Mouse (Mus musculus): Measurements from ENCODE around the gene Dhx58. TPM values are rescaled to one million over a fixed set of nuclear protein-coding genes. Genes with fewer than 3 reads are reported as not detected.
A peak's percentile ranks its signal among the peaks of the same experiment; 100 is the strongest.
"Not testable (repeated sequence)": the region's sequence is repeated elsewhere in the genome, so short reads cannot be mapped to it uniquely, and the experiment has no call there.

Gene Dhx58
- total RNA-seq, 2 experiments from 2014 or later, result 23.7 to 50.9 TPM

- peak; percentile 66 for ATAC-seq (ENCODE audit: poor library complexity, severe bottlenecking)
Measured at GRCm38 (mm10) chr11:100702081-100702851, 1.8 kb downstream of the Dhx58 start.

- ATAC-seq (ENCODE audit: poor library complexity, severe bottlenecking), result peak; percentile 79
Measured at GRCm38 (mm10) chr11:100701301-100701700, 2.8 kb downstream of the Dhx58 start.

GRCm38 (mm10) chr11:100700710-100701109 is 3.4 kb downstream of the Dhx58 start:
- no peak for ATAC-seq (ENCODE audit: poor library complexity, severe bottlenecking)

GRCm38 (mm10) chr11:100697921-100698320 is 6.2 kb downstream of the Dhx58 start:
- no peak for ATAC-seq (ENCODE audit: poor library complexity, severe bottlenecking)

GRCm38 (mm10) chr11:100694926-100695325 is 9.1 kb downstream of the Dhx58 start:
- ATAC-seq (ENCODE audit: poor library complexity, severe bottlenecking), result peak; percentile 82

GRCm38 (mm10) chr11:100693154-100693553 is 10.9 kb downstream of the Dhx58 start:
- no peak for ATAC-seq (ENCODE audit: poor library complexity, severe bottlenecking)

- 0 out of 2 replicates have a peak, but pooled peaks have one; percentile 45 for ATAC-seq (ENCODE audit: poor library complexity, severe bottlenecking)
Measured at GRCm38 (mm10) chr11:100692164-100692616, 11.9 kb downstream of the Dhx58 start, which contains the start of gene Zfp385c. TSS of gene Zfp385c (minus strand) at chr11:100692455.

GRCm38 (mm10) chr11:100690389-100690788 is 13.7 kb downstream of the Dhx58 start:
- ATAC-seq (ENCODE audit: poor library complexity, severe bottlenecking), result no peak

- ATAC-seq (ENCODE audit: poor library complexity, severe bottlenecking), result no peak
Measured at GRCm38 (mm10) chr11:100688443-100688842, 15.6 kb downstream of the Dhx58 start.

- ATAC-seq (ENCODE audit: poor library complexity, severe bottlenecking), result no peak
Measured at GRCm38 (mm10) chr11:100687265-100687664, 16.8 kb downstream of the Dhx58 start.

GRCm38 (mm10) chr11:100685371-100685770 is 18.7 kb downstream of the Dhx58 start:
- ATAC-seq (ENCODE audit: poor library complexity, severe bottlenecking), result no peak

- no peak for ATAC-seq (ENCODE audit: poor library complexity, severe bottlenecking)
Measured at GRCm38 (mm10) chr11:100684084-100684483, 20.0 kb downstream of the Dhx58 start.

GRCm38 (mm10) chr11:100682526-100682925 is 21.5 kb downstream of the Dhx58 start:
- ATAC-seq (ENCODE audit: poor library complexity, severe bottlenecking), result no peak

GRCm38 (mm10) chr11:100681826-100682225 is 22.2 kb downstream of the Dhx58 start:
- no peak for ATAC-seq (ENCODE audit: poor library complexity, severe bottlenecking)

- no peak for ATAC-seq (ENCODE audit: poor library complexity, severe bottlenecking)
Measured at GRCm38 (mm10) chr11:100677810-100678209, 26.3 kb downstream of the Dhx58 start.

GRCm38 (mm10) chr11:100673169-100673568 is 30.9 kb downstream of the Dhx58 start:
- no peak for ATAC-seq (ENCODE audit: poor library complexity, severe bottlenecking)

GRCm38 (mm10) chr11:100671956-100672355 is 32.1 kb downstream of the Dhx58 start:
- ATAC-seq (ENCODE audit: poor library complexity, severe bottlenecking), result no peak

- ATAC-seq (ENCODE audit: poor library complexity, severe bottlenecking), result no peak
Measured at GRCm38 (mm10) chr11:100671049-100671448, 33.0 kb downstream of the Dhx58 start.

GRCm38 (mm10) chr11:100659806-100660205 is 44.3 kb downstream of the Dhx58 start:
- no peak for ATAC-seq (ENCODE audit: poor library complexity, severe bottlenecking)

- ATAC-seq (ENCODE audit: poor library complexity, severe bottlenecking), result no peak
Measured at GRCm38 (mm10) chr11:100656458-100656857, 47.6 kb downstream of the Dhx58 start.

- ATAC-seq (ENCODE audit: poor library complexity, severe bottlenecking), result not testable (repeated sequence)
Measured at GRCm38 (mm10) chr11:100655589-100655988, 48.5 kb downstream of the Dhx58 start.

- ATAC-seq (ENCODE audit: poor library complexity, severe bottlenecking), result no peak
Measured at GRCm38 (mm10) chr11:100651748-100652147, 52.3 kb downstream of the Dhx58 start.
